ENCODE assay signal across 19 mouse cellular contexts in the genomic region with DNA sequence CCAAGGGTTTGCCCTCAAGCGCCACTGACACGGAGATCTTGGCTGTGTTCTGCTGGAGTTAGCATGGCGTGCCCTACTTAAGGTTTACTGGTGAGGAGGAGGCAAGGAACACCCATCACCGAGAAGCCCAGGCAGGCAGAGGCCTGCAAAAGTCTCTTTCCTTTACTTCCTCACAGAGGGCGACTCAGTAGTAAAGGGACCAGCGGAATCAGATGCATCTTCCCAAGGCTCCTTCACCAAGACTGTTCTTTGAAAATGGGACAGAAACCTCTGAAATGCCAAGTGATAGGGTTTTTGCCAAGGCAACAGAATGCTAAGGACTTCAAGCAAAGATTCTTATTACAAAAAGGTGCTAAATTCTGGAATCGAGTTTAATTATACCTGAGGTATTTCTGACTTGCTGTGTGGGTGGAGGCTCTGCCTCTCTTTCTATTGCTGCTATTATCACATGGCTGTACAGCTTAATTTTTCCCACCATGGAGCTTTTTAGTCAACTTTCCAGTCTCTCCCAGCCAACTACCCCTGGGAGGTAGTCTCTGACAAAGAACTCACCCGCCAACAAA.
A peak's percentile ranks its signal among the peaks of the same experiment; 100 is the strongest.
DNase-seq lines count a peak whose midpoint lies in the region.
"Had no signal": no experiment of that assay in that cellular context is flagged by ENCODE, and none has a peak within 500 bp of the region (broad histone marks: within the 10 kb centered on the region; RNA-seq: fewer than 3 reads in every experiment).

No protein-coding gene starts in this region.

- peak; percentile 3 for DNase-seq in gastrocnemius, adult 18-20 months (ENCODE audit: low spot score)
- no peak for DNase-seq in gastrocnemius, postnatal 25 days
- peak; percentile 39 for DNase-seq in right cerebral cortex, adult 18-20 months
- no peak for DNase-seq in right cerebral cortex, postnatal 14 days
- peak; percentile 15 to 44 for DNase-seq in left cerebral cortex, adult 8-10 months (ENCODE audit: low spot score in 2 of 2)
- peak; percentile 76 for DNase-seq in telencephalon, adult 2 months (ENCODE audit: low read depth, low spot score)
- DNase-seq in retina, embryonic 14.5 days (ENCODE audit: low spot score) = no peak
- no peak for DNase-seq in ovary, postnatal 14 days (ENCODE audit: low spot score)
- DNase-seq: cerebellum, adult 8-10 months; cerebellum, postnatal 25 days; gastrocnemius, postnatal 14 days; heart, adult 2 months; heart, postnatal 4 days; kidney, adult 9 months; kidney, postnatal 36 days; layer of hippocampus, postnatal 36 days; lung, adult 18-20 months; midbrain, embryonic 14.5 days; thymus, postnatal 14 days had no signal

Comparison
In these comparisons a context has a peak if more than half of its experiments do, and no peak if none do; other contexts are left out.
1. DNase-seq: peak in gastrocnemius, adult 18-20 months (single experiment), right cerebral cortex, adult 18-20 months (single experiment), left cerebral cortex, adult 8-10 months (2 of 2) and telencephalon, adult 2 months (single experiment); none in gastrocnemius, postnatal 25 days (single experiment), right cerebral cortex, postnatal 14 days (single experiment), retina, embryonic 14.5 days (single experiment) and ovary, postnatal 14 days (single experiment).